Mouse (Mus musculus) brain, adult 10 weeks (tissue): ENCODE results near the gene Brs3. TPM values are rescaled to one million over a fixed set of nuclear protein-coding genes. Genes with fewer than 3 reads are reported as not detected.

ENCODE experiments used
- polyA plus RNA-seq: library from polyadenylated mRNA; stranded (reverse); fragments of 350-450 nt; fragmentation: Illumina TruSeq; extraction: RNeasy Lipid Tissue Mini Kit (QIAGEN cat#74804); gene quantifications from one replicate; pipeline ENCODE4 v1.2.3, GENCODE M21; 2015; ENCODE audit warnings: low read depth, low replicate concordance

The Brs3 gene
- polyA plus RNA-seq: 0.36 TPM

DNA sequence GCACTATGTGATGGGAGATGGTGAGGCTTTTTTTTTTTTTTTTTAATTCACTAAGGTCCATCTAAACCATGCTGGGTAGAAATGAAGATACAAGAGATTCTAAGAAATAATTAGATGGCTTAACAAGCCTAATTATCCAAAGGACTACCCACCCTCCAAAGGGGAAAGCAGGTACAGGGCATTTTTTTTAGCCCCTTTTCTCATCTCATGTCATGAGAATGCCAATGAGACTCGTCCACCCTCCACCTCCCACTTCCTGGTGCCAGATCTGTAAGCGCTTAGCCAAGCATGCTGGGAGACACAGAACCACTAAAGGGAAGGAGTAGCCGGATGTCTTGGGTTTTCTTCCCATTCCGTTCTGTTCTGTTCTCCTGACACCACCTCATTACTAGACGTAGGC is at the start of gene Brs3:
Brs3 (plus strand) TSS at position 301 of the 400 bp plus-strand sequence.

DNA sequence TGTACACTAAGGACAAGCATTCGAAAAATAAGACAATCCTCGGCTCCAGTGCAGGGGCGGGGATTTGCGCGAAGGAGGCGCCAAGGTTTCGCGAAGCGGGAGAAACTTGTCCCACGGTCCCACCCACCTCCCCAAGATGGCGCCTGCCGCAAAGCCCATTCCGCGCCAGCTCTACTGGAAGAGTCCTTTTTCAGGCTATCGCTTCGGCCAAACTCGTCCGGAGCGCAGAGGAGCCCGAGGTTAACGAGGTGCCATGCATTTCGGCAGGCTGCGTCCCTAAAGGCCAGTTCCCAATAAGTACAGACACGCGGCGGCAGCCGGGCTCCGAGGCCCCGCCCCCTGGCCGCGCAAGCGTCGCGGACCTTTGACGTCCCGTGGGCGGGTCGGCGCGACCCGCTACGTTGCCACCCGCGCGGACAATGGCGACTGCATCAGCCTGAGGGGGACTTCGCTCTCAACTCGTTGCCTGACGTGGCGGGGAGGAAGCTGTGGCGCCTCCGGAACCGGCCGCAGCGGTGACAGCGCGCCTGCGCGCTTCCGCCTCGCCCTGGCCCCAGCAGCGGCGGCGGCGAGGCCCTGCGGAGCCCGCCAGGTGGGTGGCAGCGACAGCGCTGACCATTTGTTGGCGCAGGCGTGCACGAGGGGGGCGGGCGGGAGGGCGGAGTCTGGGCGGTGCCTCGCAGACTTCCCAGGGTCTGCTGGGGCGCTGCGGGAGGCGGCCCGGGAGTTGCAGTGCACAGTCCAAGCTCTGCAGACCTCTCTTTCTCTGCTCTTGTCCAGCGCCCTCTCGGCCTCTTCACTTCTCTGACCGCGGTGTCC is 10.5 kb downstream of the Brs3 start, which contains the start of gene Htatsf1:
Htatsf1 (plus strand) TSS at position 410 of the 819 bp plus-strand sequence.

DNA sequence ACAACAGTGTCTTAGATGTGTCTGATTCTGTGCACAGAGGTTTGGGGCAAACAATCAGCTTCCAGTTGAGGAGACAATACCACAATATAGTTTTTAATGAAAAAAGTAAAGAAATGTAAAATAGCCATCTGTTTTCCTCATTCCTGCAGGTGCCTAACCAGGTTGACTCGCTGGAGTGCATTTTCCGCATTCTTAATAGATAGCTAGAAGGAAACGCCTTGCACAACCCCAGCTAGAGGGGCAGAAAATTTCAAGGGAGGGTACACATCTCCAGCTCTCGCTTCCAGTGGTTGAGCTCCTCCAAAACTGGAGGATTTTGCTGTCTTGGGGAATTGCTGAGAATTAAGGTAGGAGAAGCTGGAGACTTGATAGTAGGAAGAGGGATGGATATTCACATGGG is 44.9 kb downstream of the Brs3 start, which contains the start of gene Vgll1:
Vgll1 (plus strand) TSS at position 301 of the 400 bp plus-strand sequence.

Other genes starting within 250 kb of the Brs3 start
- gene Map7d3, start 220.7 kb upstream of the Brs3 start, polyA plus RNA-seq: not detected
- not detected for gene Adgrg4, start 172.9 kb upstream of the Brs3 start, polyA plus RNA-seq
- 54.0 TPM for gene Htatsf1, start 10.5 kb downstream of the Brs3 start, polyA plus RNA-seq
- gene Vgll1, start 45.0 kb downstream of the Brs3 start, polyA plus RNA-seq: not detected
- gene Cd40lg, start 169.1 kb downstream of the Brs3 start, polyA plus RNA-seq: not detected